Mouse (Mus musculus) forebrain, embryonic 14.5 days (tissue): Measurements from ENCODE around the gene Hsd3b7. TPM values are rescaled to one million over a fixed set of nuclear protein-coding genes. Genes with fewer than 3 reads are reported as not detected.

ENCODE experiments used
- ATAC-seq: fragments of 200-750 bp; cut with Nextera tagmentation; 2 replicates; pipeline ENCODE4 v1.8.0; 2017; ENCODE audit warnings: mild to moderate bottlenecking, moderate library complexity
- DNase-seq: peaks from one replicate; pipeline ENCODE4 v3.0.0-alpha.2; 2015; ENCODE audit warnings: low spot score
- H3K27ac ChIP-seq: fragments of 300-500 bp; sonication (generic); 2 replicates; pipeline ENCODE4 v1.5.1; 2014; ENCODE audit warnings: low read depth, mild to moderate bottlenecking, control low read depth, low read length, moderate library complexity
- H3K27me3 ChIP-seq: fragments of 300-500 bp; sonication (generic); replicated peaks from 2 replicates; pipeline ENCODE4 v1.6.1; 2014; ENCODE audit warnings: low read length, control low read depth, mixed read lengths; ENCODE audit not compliant: control insufficient read depth, insufficient read depth
- H3K36me3 ChIP-seq: fragments of 300-500 bp; sonication (generic); 2 replicates; pipeline ENCODE4 v1.6.1; 2014; ENCODE audit warnings: low read length, control low read depth; ENCODE audit not compliant: control insufficient read depth, insufficient read depth
- H3K4me1 ChIP-seq: fragments of 300-500 bp; sonication (generic); 2 replicates; pipeline ENCODE4 v1.6.1; 2014; ENCODE audit warnings: antibody characterized with exemption, low read length, control low read depth; ENCODE audit not compliant: control insufficient read depth, insufficient read depth
- H3K4me2 ChIP-seq: fragments of 300-500 bp; sonication (generic); 2 replicates; pipeline ENCODE4 v1.6.1; 2014; ENCODE audit warnings: mild to moderate bottlenecking, control low read depth, low read length
- H3K4me3 ChIP-seq: fragments of 300-500 bp; sonication (generic); 2 replicates; pipeline ENCODE4 v1.5.1; 2014; ENCODE audit warnings: low read depth, low read length, control low read depth
- H3K9ac ChIP-seq: fragments of 300-500 bp; sonication (generic); 2 replicates; pipeline ENCODE4 v1.6.1; 2014; ENCODE audit warnings: mild to moderate bottlenecking, low read length, control low read depth, moderate library complexity
- H3K9me3 ChIP-seq: fragments of 300-500 bp; sonication (generic); replicated peaks from 2 replicates; pipeline ENCODE4 v1.6.1; 2016; ENCODE audit warnings: low read length, control low read depth, mixed read lengths; ENCODE audit not compliant: control insufficient read depth
- WGBS: fragments of 180-500 bp; shearing (Covaris S2); extraction: QIAGEN DNeasy Blood & Tissue Kit; methylation state at CpG from one replicate; pipeline ENCODE4 v1.1.7; 2014; 5-methylcytosine and 5-hydroxymethylcytosine counted together
- polyA plus RNA-seq: library from polyadenylated mRNA; unstranded; fragments of >200 nt; fragmentation: Nextera tagmentation; extraction: Ambion mirVana; gene quantifications from 2 replicates; pipeline ENCODE4 v1.2.1, GENCODE M21; 2014

Gene Hsd3b7
- polyA plus RNA-seq = 6.9 and 9.7 TPM in 2 replicates

DNA sequence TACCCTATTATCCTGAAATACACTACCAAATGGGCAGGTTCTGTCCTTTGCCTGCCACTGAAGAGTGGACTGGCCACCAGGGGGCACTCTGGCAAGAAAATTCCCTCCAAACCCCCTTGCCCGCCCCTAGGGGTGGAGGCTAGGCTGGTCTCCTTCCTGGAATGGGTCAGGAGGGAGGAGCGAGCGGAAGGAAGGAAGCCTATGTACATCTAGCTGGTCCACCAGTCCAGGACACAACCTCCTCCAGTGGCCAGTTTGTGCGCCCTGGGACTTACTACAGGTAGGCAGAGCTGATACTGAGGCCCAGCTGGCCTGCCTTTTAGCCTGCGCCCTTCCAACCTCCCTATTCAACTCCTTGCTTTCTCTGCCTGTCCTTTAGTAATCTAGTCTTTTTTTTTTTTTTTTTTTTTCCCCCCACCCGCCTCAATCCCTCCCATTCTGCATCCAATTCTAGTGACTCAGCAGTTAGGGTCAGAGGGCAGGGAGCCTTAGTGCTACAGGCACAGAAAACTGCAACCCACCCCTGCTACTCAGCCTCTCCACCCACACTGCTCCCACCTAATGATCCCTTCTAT is at the start of gene Hsd3b7:
Hsd3b7 (plus strand) TSS at position 170 of the 575 bp plus-strand sequence.
- H3K9me3 ChIP-seq = no peaks in the 10 kb centered on the region
- H3K36me3 ChIP-seq = peaks cover 56% of the 10 kb centered on the region
- H3K4me2 ChIP-seq = peak within 1 kb of the TSS; percentile 1; the same call in 1 of the 2 replicates
- H3K27me3 ChIP-seq = no peaks in the 10 kb centered on the region
- no peak within 1 kb of the TSS for H3K4me3 ChIP-seq
- WGBS = 24% methylated on average over 6 of the region's 6 CpGs
- H3K9ac ChIP-seq = no peak within 1 kb of the TSS; the same call in 1 of the 2 replicates
- no peak within 1 kb of the TSS for H3K27ac ChIP-seq
- ATAC-seq (peak; percentile 80), DNase-seq (peak; percentile 88)
- no peaks in the 10 kb centered on the region for H3K4me1 ChIP-seq

DNA sequence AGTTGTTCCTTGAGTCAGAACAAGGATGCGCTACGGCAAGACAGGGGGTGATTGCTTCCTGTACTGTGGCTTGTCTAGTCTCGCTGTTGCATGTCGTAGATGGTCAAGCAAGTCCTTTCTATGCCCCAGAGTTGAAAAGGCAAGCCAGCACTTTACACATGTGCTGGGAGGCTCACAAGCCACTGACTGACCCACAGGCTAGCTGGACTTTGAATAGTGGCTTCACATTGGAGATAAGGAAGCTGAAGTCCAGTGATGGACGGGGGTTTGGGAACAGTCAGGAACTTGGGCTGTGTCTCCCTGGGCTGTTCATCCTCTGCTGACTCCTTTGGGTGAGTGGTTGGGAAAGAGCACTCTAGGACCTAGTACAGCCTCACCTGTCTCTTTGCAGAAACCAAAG is 48.8 kb upstream of the Hsd3b7 start:
- no peak for ATAC-seq
- Histone ChIP-seq H3K4me1 (peaks cover 6% of the 10 kb centered on the region; the same call in 1 of the 2 replicates), H3K4me3 (no peak overlapping the region), H3K27ac (no peak overlapping the region), H3K9ac (no peak overlapping the region), H3K27me3 (no peaks in the 10 kb centered on the region), H3K9me3 (no peaks in the 10 kb centered on the region), H3K4me2 (no peak overlapping the region), H3K36me3 (peaks cover 88% of the 10 kb centered on the region)
- no peak for DNase-seq
- 95% methylated on average over 5 of the region's 5 CpGs for WGBS

GRCm38 (mm10) chr7:127752069-127752468 is 48.3 kb upstream of the Hsd3b7 start:
- Histone ChIP-seq H3K27me3 (no peaks in the 10 kb centered on the region), H3K9ac (no peak overlapping the region), H3K36me3 (peaks cover 92% of the 10 kb centered on the region), H3K4me2 (no peak overlapping the region), H3K9me3 (no peaks in the 10 kb centered on the region), H3K4me1 (peaks cover 6% of the 10 kb centered on the region; the same call in 1 of the 2 replicates), H3K27ac (no peak overlapping the region), H3K4me3 (no peak overlapping the region)
- 91% methylated on average over 27 of the region's 27 CpGs for WGBS
- DNase-seq (no peak), ATAC-seq (no peak)

GRCm38 (mm10) chr7:127753158-127753557 is 47.2 kb upstream of the Hsd3b7 start:
- Histone ChIP-seq H3K9ac (no peak overlapping the region), H3K9me3 (no peaks in the 10 kb centered on the region), H3K27me3 (no peaks in the 10 kb centered on the region), H3K27ac (no peak overlapping the region), H3K4me1 (no peaks in the 10 kb centered on the region), H3K36me3 (peaks cover 100% of the 10 kb centered on the region), H3K4me2 (no peak overlapping the region), H3K4me3 (no peak overlapping the region)
- DNase-seq (no peak), ATAC-seq (no peak)
- WGBS = 79% methylated on average over 5 of the region's 5 CpGs

DNA sequence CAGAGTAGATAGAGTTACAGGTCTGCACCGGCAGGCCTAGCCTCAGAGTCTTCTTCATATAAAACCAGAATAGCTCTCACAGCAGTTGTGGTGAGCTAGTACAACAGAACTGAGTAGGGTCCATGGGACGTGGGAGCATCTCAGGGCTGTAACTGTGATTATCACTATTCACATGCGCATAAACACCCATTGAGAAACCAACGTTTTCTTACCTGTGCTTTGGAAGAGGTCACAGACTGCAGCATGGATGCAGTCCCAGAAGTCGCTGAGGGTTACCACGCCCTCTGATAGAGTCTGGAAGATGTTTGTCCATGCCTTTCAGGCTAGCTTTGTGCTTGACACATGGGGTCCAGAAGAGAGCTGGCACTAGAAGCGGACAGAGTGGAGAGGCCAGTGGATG is 46.7 kb upstream of the Hsd3b7 start:
- no peak overlapping the region for H3K4me3 ChIP-seq
- no peaks in the 10 kb centered on the region for H3K9me3 ChIP-seq
- no peak for DNase-seq
- peaks cover 100% of the 10 kb centered on the region for H3K36me3 ChIP-seq
- no peak for ATAC-seq
- no peak overlapping the region for H3K27ac ChIP-seq
- no peaks in the 10 kb centered on the region for H3K4me1 ChIP-seq
- H3K9ac ChIP-seq = no peak overlapping the region
- no peaks in the 10 kb centered on the region for H3K27me3 ChIP-seq
- no peak overlapping the region for H3K4me2 ChIP-seq
- 91% methylated on average over 7 of the region's 7 CpGs for WGBS

DNA sequence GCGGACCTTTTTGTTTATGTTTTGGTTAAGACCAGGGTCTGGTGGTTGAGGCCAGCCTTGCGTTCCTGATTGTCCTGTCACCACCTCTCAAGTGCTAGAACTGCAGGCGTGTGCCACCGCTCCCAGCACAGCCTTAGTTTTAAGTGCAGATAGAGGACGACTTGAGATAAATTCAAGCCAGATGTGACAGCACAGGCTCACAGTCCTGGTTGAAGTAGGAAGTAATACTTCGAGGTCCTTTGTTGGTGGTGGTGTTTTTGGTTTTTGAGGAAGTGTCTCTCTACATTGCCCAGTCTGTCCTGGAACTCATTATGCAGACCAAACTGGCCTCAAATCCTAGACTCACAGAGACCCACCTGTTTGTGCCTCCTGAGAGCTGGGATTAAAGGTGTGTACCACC is 40.7 kb upstream of the Hsd3b7 start:
- ATAC-seq (no peak), DNase-seq (no peak)
- Histone ChIP-seq H3K27ac (no peak overlapping the region), H3K4me1 (no peaks in the 10 kb centered on the region), H3K27me3 (no peaks in the 10 kb centered on the region), H3K9me3 (no peaks in the 10 kb centered on the region), H3K9ac (no peak overlapping the region), H3K4me2 (no peak overlapping the region), H3K4me3 (no peak overlapping the region), H3K36me3 (peaks cover 84% of the 10 kb centered on the region)
- 83% methylated on average over 6 of the region's 6 CpGs for WGBS

- H3K27me3 ChIP-seq = no peaks in the 10 kb centered on the region
- no peak overlapping the region for H3K4me2 ChIP-seq
- H3K36me3 ChIP-seq = peaks cover 84% of the 10 kb centered on the region
- no peak overlapping the region for H3K9ac ChIP-seq
- H3K4me3 ChIP-seq = no peak overlapping the region
- ATAC-seq (no peak), DNase-seq (no peak)
- no peaks in the 10 kb centered on the region for H3K9me3 ChIP-seq
- no peak overlapping the region for H3K27ac ChIP-seq
- no peaks in the 10 kb centered on the region for H3K4me1 ChIP-seq
- 89% methylated on average over 3 of the region's 3 CpGs for WGBS
Observed at GRCm38 (mm10) chr7:127760478-127760877, 39.9 kb upstream of the Hsd3b7 start.

DNA sequence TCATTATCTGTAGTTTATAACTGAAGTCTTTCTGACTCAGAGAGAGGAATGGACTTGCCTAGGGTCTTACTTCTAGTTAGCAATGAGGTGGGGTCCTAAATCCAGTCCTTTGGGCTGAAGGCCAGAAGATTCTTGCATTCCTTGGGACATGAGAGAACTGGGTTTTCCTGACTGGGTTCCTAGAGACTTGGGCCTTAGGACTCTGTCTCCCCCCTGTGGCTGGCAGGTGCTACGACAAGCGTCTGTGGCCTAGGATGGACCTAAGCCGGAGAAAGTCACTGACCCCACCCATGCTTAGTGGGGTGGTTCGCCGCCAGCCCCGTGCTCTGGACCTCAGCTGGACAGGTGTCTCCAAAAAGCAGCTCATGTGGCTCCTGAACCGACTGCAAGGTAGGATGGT is 39.4 kb upstream of the Hsd3b7 start:
- Histone ChIP-seq H3K4me2 (no peak overlapping the region), H3K4me3 (no peak overlapping the region), H3K27me3 (no peaks in the 10 kb centered on the region), H3K27ac (no peak overlapping the region), H3K9ac (no peak overlapping the region), H3K9me3 (no peaks in the 10 kb centered on the region), H3K36me3 (peaks cover 84% of the 10 kb centered on the region), H3K4me1 (no peaks in the 10 kb centered on the region)
- peak; percentile 70 for DNase-seq
- WGBS = 42% methylated on average over 7 of the region's 7 CpGs
- ATAC-seq = no peak

GRCm38 (mm10) chr7:127763642-127764041 is 36.8 kb upstream of the Hsd3b7 start:
- Histone ChIP-seq H3K4me3 (no peak overlapping the region), H3K4me1 (0 out of 2 replicates have a peak, but pooled peaks cover 1% of the 10 kb centered on the region), H3K27me3 (no peaks in the 10 kb centered on the region), H3K36me3 (peaks cover 83% of the 10 kb centered on the region), H3K27ac (no peak overlapping the region), H3K9me3 (no peaks in the 10 kb centered on the region), H3K4me2 (no peak overlapping the region), H3K9ac (no peak overlapping the region)
- DNase-seq (no peak), ATAC-seq (no peak)
- WGBS = 94% methylated on average over 4 of the region's 4 CpGs
